Mouse (Mus musculus): ENCODE results near the gene Satl1. TPM values are rescaled to one million over a fixed set of nuclear protein-coding genes. Genes with fewer than 3 reads are reported as not detected.

Satl1 gene
- polyA plus RNA-seq, 1 experiment from 2014 or later, result not detected

GRCm38 (mm10) chrX:112347467-112348394, 58.8 kb downstream of the Satl1 start:
- Histone ChIP-seq H3K27ac (ENCODE audit: low read depth) (no peak overlapping the region), H3K36me3 (ENCODE audit: control insufficient read depth, insufficient read depth, low read length) (0 out of 2 replicates have a peak, but pooled peaks cover 4% of the 10 kb centered on the region), H3K4me2 (ENCODE audit: low read length) (no peak overlapping the region), H3K9ac (ENCODE audit: low read length) (no peak overlapping the region), H3K4me3 (ENCODE audit: low read depth, low read length) (no peak overlapping the region), H3K9me3 (ENCODE audit: control insufficient read depth, low read length) (no peaks in the 10 kb centered on the region), H3K27me3 (replicated peaks; ENCODE audit: control insufficient read depth, insufficient read depth, low read length) (no peaks in the 10 kb centered on the region), H3K4me1 (replicated peaks; ENCODE audit: control insufficient read depth, insufficient read depth, low read length) (no peaks in the 10 kb centered on the region)
- no peak for ATAC-seq (replicated peaks; ENCODE audit: low FRiP score, low TSS enrichment, low read depth)
- no peak for DNase-seq (ENCODE audit: low spot score)
- WGBS, result 70% methylated on average over 4 of the region's 4 CpGs

GRCm38 (mm10) chrX:112339486-112339885, 67.1 kb downstream of the Satl1 start:
- Histone ChIP-seq H3K27me3 (replicated peaks; ENCODE audit: control insufficient read depth, insufficient read depth, low read length) (no peaks in the 10 kb centered on the region), H3K9ac (ENCODE audit: low read length) (no peak overlapping the region), H3K9me3 (ENCODE audit: control insufficient read depth, low read length) (no peaks in the 10 kb centered on the region), H3K4me1 (replicated peaks; ENCODE audit: control insufficient read depth, insufficient read depth, low read length) (no peaks in the 10 kb centered on the region), H3K36me3 (ENCODE audit: control insufficient read depth, insufficient read depth, low read length) (no peaks in the 10 kb centered on the region), H3K4me3 (ENCODE audit: low read depth, low read length) (no peak overlapping the region), H3K4me2 (ENCODE audit: low read length) (no peak overlapping the region), H3K27ac (ENCODE audit: low read depth) (no peak overlapping the region)
- DNase-seq (ENCODE audit: low spot score), result no peak
- WGBS, result 72% methylated on average over 3 of the region's 3 CpGs
- ATAC-seq (replicated peaks; ENCODE audit: low FRiP score, low TSS enrichment, low read depth), result no peak

Other genes with a start within 250 kb of the Satl1 start
- not detected in 2 replicates for gene 4933403O08Rik, start 167.7 kb downstream of the Satl1 start, polyA plus RNA-seq (2014; fragmentation: Nextera tagmentation; extraction: Ambion mirVana)
- 53.7 and 57.8 TPM in 2 replicates for gene Apool, start 95.4 kb downstream of the Satl1 start, polyA plus RNA-seq (2014; fragmentation: Nextera tagmentation; extraction: Ambion mirVana)
- gene 2010106E10Rik, start 88.5 kb upstream of the Satl1 start, polyA plus RNA-seq (2014; fragmentation: Nextera tagmentation; extraction: Ambion mirVana), result not detected in 2 replicates
- 11.4 and 13.1 TPM in 2 replicates for gene Zfp711, start 193.7 kb upstream of the Satl1 start, polyA plus RNA-seq (2014; fragmentation: Nextera tagmentation; extraction: Ambion mirVana)